Mouse (Mus musculus) layer of hippocampus, postnatal 10 days (tissue): ENCODE data around the gene Adam33. TPM values are rescaled to one million over a fixed set of nuclear protein-coding genes. Genes with fewer than 3 reads are reported as not detected.

ENCODE experiments used
- DNase-seq, 2 experiments: peaks; one replicate each; pipeline ENCODE4 v3.0.0; 2021; ENCODE audit warnings: low spot score in 2 of 2
- microRNA-seq, 2 experiments: library from miRNA; unstranded; fragments of <30 nt; microRNA quantifications; one replicate each; pipeline ENCODE4 v1.2.0; 2021
- total RNA-seq, 2 experiments: library from RNA; stranded (reverse); gene quantifications; 2 replicates each; pipeline ENCODE4 v1.2.3; 2021

Gene Adam33
- total RNA-seq, 2 experiments from 2014 or later, result 1.1 to 1.4 TPM

DNA sequence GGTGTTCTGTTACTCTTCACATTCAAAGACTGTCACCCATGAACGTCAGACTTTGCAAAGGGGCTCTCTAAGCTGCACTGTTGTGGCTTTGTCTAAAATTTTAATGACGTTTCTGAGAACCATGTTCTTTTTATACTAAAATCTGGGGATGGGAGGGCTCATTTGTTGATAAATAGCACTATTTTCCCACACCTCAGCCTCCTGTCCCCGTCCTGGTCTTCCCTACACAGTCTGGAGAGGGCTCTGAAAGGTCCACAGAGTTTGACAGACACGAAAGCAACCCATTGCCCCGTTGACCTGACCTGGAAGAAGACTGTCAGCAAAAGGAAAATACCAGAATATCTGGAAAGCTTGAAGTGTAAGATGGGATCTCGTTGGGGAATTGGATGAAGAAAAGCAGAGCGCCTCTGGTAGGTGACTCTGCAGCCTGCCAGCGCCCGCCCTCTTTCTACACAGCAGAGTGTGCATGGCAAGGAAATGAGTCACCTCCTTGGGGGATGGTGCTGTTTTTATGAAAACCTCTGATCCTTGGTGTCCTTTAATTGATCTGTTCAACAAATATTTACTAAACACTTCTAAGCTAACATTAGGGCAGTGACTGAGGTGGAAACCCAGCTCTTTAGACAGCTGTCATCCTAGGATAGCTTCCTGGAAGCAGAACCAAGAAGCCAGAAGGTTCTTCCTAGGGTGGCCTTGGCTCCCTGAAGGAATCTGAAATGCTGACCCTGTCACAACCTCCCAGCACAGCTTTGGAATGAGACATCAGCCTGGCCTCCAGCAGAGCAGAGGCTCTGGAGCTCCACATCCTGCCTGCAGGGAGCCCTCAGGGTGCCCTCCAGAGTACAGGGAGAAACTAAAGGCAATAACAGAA lies 34.3 kb downstream of the Adam33 start:
- DNase-seq, result no peak

DNA sequence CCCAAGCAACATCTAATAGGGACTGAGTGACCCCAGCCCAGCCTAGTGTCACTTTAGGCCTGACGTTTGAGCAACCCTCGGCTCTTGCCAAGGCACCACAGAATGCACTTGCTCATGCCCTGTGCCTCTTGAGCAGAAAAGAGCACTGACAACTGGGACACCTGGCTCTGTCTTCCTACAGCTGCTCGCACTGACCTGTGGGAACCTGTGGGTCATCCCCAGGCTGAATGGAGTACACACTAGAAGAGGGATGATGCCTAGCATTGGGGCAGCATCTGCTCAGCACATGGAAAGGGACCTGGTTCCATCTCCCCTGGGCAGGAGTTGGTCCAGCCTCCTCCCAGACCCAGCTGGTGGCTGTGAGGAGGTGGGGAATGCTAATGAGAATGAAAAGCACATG lies 36.7 kb downstream of the Adam33 start:
- DNase-seq, result no peak

DNA sequence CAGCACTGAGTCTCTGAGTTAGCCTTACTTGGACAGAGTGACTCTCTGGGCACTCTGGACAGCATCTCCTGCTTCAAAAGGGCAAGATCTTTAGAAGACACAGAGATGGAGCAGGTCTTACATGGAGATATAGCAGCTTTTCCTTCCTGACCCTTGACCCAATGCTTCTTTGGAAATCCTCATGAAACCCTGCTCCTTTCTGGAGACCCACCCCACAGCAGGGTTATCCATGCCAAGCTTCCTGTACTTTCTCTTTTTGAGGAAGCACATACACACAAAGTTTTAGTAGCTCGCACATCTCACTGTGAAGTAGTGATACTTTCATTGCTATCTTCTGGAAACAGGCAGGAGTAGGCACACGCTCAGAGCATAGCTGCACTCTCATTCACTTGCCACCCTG lies 38.4 kb downstream of the Adam33 start:
- no peak for DNase-seq

DNA sequence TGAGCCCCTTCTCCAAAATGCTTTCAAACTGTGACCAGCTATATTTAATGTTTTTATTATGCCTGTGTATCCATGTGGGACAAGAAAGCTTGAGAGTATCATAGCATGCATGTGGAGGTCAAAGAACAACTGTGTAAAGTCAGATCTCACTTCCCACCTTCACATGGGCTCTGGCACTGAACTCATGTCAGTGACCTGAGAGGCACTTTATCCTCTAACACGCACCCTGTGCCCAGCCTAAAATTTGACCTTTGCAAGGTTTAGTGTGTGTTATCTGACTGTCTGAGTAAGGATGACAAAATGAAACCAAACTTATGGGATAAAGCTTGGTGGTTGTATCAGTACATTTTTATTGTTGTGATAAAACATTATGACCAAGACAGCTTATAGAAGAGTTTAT lies 53.0 kb downstream of the Adam33 start:
- no peak for DNase-seq

DNA sequence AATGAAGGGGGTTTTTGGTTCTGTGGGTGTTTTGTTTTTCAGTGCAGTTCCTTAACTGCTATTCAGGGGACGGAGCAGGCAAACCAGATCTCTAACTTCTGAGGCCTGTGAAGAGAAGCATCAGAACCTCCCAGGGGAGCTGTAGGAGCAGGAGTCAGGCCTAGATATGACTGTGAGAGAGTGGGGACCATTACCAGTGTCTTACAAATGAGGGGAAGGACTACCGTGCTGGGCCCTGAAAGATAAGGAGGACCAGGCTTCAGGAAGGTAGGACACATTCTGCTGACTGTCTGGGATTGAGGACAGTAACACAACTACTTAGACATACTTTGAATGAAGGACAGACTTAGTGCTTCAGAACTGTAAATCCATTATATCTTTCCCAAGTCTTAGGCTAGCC lies 54.5 kb downstream of the Adam33 start:
- DNase-seq, result no peak

Small RNA genes within 50 kb of the gene (microRNA-seq; reads per million reads assigned to microRNA genes)
- 0.20 to 0.45 reads per million in 2 experiments for gene Mir6973b

Other genes starting within 250 kb of the Adam33 start
- 10 to 100 TPM; 79.8 to 94.0 TPM for gene 4930402H24Rik, start 157.4 kb downstream of the Adam33 start, total RNA-seq
- 100 to 1,000 TPM; 103 TPM for gene Atrn, start 157.3 kb downstream of the Adam33 start, total RNA-seq
- 10 to 100 TPM; 38.7 to 40.0 TPM for gene Gfra4, start 20.7 kb downstream of the Adam33 start, total RNA-seq
- gene Siglec1, start 23.0 kb upstream of the Adam33 start, total RNA-seq, result under 1 TPM; 0.50 to 0.51 TPM
- gene Hspa12b, start 63.5 kb upstream of the Adam33 start, total RNA-seq, result 10 to 100 TPM in 1 of 2 experiments, 1 to 10 TPM in 1; 9.3 to 10.9 TPM
- not detected for gene Gm11037, start 69.7 kb upstream of the Adam33 start, total RNA-seq
- 10 to 100 TPM; 64.4 to 70.0 TPM for gene 1700037H04Rik, start 96.3 kb upstream of the Adam33 start, total RNA-seq
- 100 to 1,000 TPM; 106 to 108 TPM for gene Cenpb, start 116.3 kb upstream of the Adam33 start, total RNA-seq
- gene Cdc25b, start 123.1 kb upstream of the Adam33 start, total RNA-seq, result 10 to 100 TPM; 19.7 to 27.0 TPM
- gene Spef1, start 123.5 kb upstream of the Adam33 start, total RNA-seq, result 10 to 100 TPM; 21.9 to 22.7 TPM
- gene Ap5s1, start 143.3 kb upstream of the Adam33 start, total RNA-seq, result 10 to 100 TPM; 21.0 to 22.4 TPM
- 1 to 10 TPM; 6.8 to 7.4 TPM for gene Mavs, start 170.2 kb upstream of the Adam33 start, total RNA-seq
- 10 to 100 TPM; 64.8 to 69.1 TPM for gene Pank2, start 198.7 kb upstream of the Adam33 start, total RNA-seq